Mouse (Mus musculus) MEL (cell line): ENCODE data around the gene Gm49358. TPM values are rescaled to one million over a fixed set of nuclear protein-coding genes. Genes with fewer than 3 reads are reported as not detected.

Experiments
- DNase-seq: peaks from one replicate; pipeline ENCODE4 v3.0.0; 2011; ENCODE audit warnings: low read depth, low spot score
- H3K27ac ChIP-seq: 2 replicates; pipeline ENCODE4 v1.5.1; 2012; ENCODE audit warnings: low read depth, mild to moderate bottlenecking, control low read depth, low read length, moderate library complexity; ENCODE audit not compliant: control insufficient read depth
- H3K27me3 ChIP-seq, 2 experiments: fragments of 150-350 bp in 1 of 2; sonication (generic) in 1 of 2; 2 replicates each; pipeline ENCODE4 v1.6.1; 2012; ENCODE audit warnings: low read length in 2 of 2, mild to moderate bottlenecking in 2 of 2, improper control_type of control experiment in 1 of 2, moderate library complexity in 1 of 2; ENCODE audit not compliant: insufficient read depth in 2 of 2, control insufficient read depth in 1 of 2
- H3K36me3 ChIP-seq, 2 experiments: 2 replicates each; pipeline ENCODE4 v1.6.1; 2012 to 2014; ENCODE audit warnings: low read length in 2 of 2, improper control_type of control experiment in 1 of 2, inconsistent platforms in 1 of 2, mild to moderate bottlenecking in 1 of 2; ENCODE audit not compliant: insufficient read depth in 2 of 2, control insufficient read depth in 1 of 2
- H3K4me1 ChIP-seq, 2 experiments: fragments of 150-350 bp in 1 of 2; sonication (generic) in 1 of 2; 2 replicates each; pipeline ENCODE4 v1.6.1; 2012; ENCODE audit warnings: low read length in 2 of 2, improper control_type of control experiment in 1 of 2, mild to moderate bottlenecking in 1 of 2; ENCODE audit not compliant: insufficient read depth in 2 of 2, control insufficient read depth in 1 of 2
- H3K4me3 ChIP-seq, 2 experiments: fragments of 150-350 bp in 1 of 2; sonication (generic) in 1 of 2; 2 replicates each; pipeline ENCODE4 v1.5.1; 2012; ENCODE audit warnings: low read depth in 2 of 2, low read length in 2 of 2, mild to moderate bottlenecking in 2 of 2, moderate library complexity in 2 of 2, control low read depth in 1 of 2, improper control_type of control experiment in 1 of 2; ENCODE audit not compliant: control insufficient read depth in 1 of 2, insufficient read depth in 1 of 2
- H3K79me2 ChIP-seq: 2 replicates; pipeline ENCODE4 v1.6.1; 2012; ENCODE audit warnings: mild to moderate bottlenecking, low read length, moderate library complexity; ENCODE audit not compliant: control insufficient read depth, poor library complexity, insufficient read depth
- H3K9ac ChIP-seq: 2 replicates; pipeline ENCODE4 v1.6.1; 2012; ENCODE audit warnings: low read depth, mild to moderate bottlenecking, control low read depth, low read length, moderate library complexity; ENCODE audit not compliant: control insufficient read depth, poor library complexity, severe bottlenecking
- H3K9me3 ChIP-seq: fragments of 150-350 bp; sonication (generic); replicated peaks from 2 replicates; pipeline ENCODE4 v1.6.1; 2012; ENCODE audit warnings: mild to moderate bottlenecking, low read length, improper control_type of control experiment, moderate library complexity; ENCODE audit not compliant: insufficient read depth
- BHLHE40 ChIP-seq: IDR thresholded peaks from 2 replicates; pipeline ENCODE4 v1.6.1; 2012; ENCODE audit warnings: low read depth, mild to moderate bottlenecking, inconsistent platforms, low read length, improper control_type of control experiment, borderline replicate concordance
- CHD1 ChIP-seq: IDR thresholded peaks from 2 replicates; pipeline ENCODE4 v1.6.1; 2012; ENCODE audit warnings: low read depth, mild to moderate bottlenecking, inconsistent platforms, low read length, improper control_type of control experiment
- CHD2 ChIP-seq: IDR thresholded peaks from 2 replicates; pipeline ENCODE4 v1.6.1; 2011; ENCODE audit warnings: low read length, improper control_type of control experiment
- CTCF ChIP-seq, 3 experiments: IDR thresholded peaks in 2 of 3; conservative IDR thresholded peaks in 1 of 3; 2 replicates each; pipeline ENCODE4 v1.5.1; 2011 to 2012; ENCODE audit warnings: low read length in 3 of 3, low read depth in 2 of 3, mild to moderate bottlenecking in 2 of 3, improper control_type of control experiment in 1 of 3, inconsistent platforms in 1 of 3, mixed read lengths in 1 of 3, moderate library complexity in 1 of 3; ENCODE audit not compliant: control insufficient read depth in 1 of 3, insufficient read depth in 1 of 3, poor library complexity in 1 of 3, severe bottlenecking in 1 of 3
- E2F4 ChIP-seq: IDR thresholded peaks from 2 replicates; pipeline ENCODE4 v1.6.1; 2011; ENCODE audit warnings: low read depth, low read length, improper control_type of control experiment, borderline replicate concordance
- GABPA ChIP-seq: IDR thresholded peaks from 2 replicates; pipeline ENCODE4 v1.6.1; 2012; ENCODE audit warnings: low read depth, mild to moderate bottlenecking, inconsistent platforms, low read length, improper control_type of control experiment, moderate library complexity
- GATA1 ChIP-seq: IDR thresholded peaks from 2 replicates; pipeline ENCODE4 v1.6.1; 2011; ENCODE audit warnings: low read depth, low read length, improper control_type of control experiment
- MAX ChIP-seq: IDR thresholded peaks from 2 replicates; pipeline ENCODE4 v1.6.1; 2011; ENCODE audit warnings: low read length, improper control_type of control experiment
- MAZ ChIP-seq: IDR thresholded peaks from 2 replicates; pipeline ENCODE4 v1.6.1; 2012; ENCODE audit warnings: low read depth, mild to moderate bottlenecking, inconsistent platforms, low read length, improper control_type of control experiment
- MEF2A ChIP-seq: IDR thresholded peaks from 2 replicates; pipeline ENCODE4 v1.6.1; 2014; ENCODE audit warnings: low read depth, mild to moderate bottlenecking, inconsistent platforms, low read length, improper control_type of control experiment; ENCODE audit not compliant: poor library complexity, insufficient replicate concordance, severe bottlenecking; ENCODE audit errors: extremely low read depth
- MXI1 ChIP-seq: IDR thresholded peaks from 2 replicates; pipeline ENCODE4 v1.6.1; 2011; ENCODE audit warnings: mild to moderate bottlenecking, low read depth, low read length, improper control_type of control experiment
- MYB ChIP-seq: IDR thresholded peaks from 2 replicates; pipeline ENCODE4 v1.6.1; 2011; ENCODE audit warnings: mild to moderate bottlenecking, low read depth, low read length, improper control_type of control experiment
- MYC ChIP-seq: IDR thresholded peaks from 2 replicates; pipeline ENCODE4 v1.6.1; 2011; ENCODE audit warnings: low read depth, mild to moderate bottlenecking, low read length, improper control_type of control experiment, moderate library complexity
- NELFE ChIP-seq: IDR thresholded peaks from 2 replicates; pipeline ENCODE4 v1.6.1; 2011; ENCODE audit warnings: low read depth, low read length, improper control_type of control experiment
- NRF1 ChIP-seq: IDR thresholded peaks from 2 replicates; pipeline ENCODE4 v1.6.1; 2014; ENCODE audit warnings: low read depth, mild to moderate bottlenecking, inconsistent platforms, low read length, improper control_type of control experiment, moderate library complexity; ENCODE audit not compliant: poor library complexity, insufficient read depth, severe bottlenecking
- POLR2A ChIP-seq, 2 experiments: IDR thresholded peaks; 2 replicates each; pipeline ENCODE4 v1.6.1; 2011 to 2012; ENCODE audit warnings: low read length in 2 of 2, mild to moderate bottlenecking in 2 of 2, control low read depth in 1 of 2, improper control_type of control experiment in 1 of 2, low read depth in 1 of 2, moderate library complexity in 1 of 2; ENCODE audit not compliant: control insufficient read depth in 1 of 2, insufficient read depth in 1 of 2, poor library complexity in 1 of 2
- POLR2AphosphoS5 ChIP-seq: IDR thresholded peaks from 2 replicates; pipeline ENCODE4 v1.6.1; 2012; ENCODE audit warnings: low read depth, borderline replicate concordance, mild to moderate bottlenecking, inconsistent platforms, low read length, moderate library complexity, mixed read lengths
- RAD21 ChIP-seq: IDR thresholded peaks from 2 replicates; pipeline ENCODE4 v1.6.1; 2011; ENCODE audit warnings: mild to moderate bottlenecking, low read depth, low read length, improper control_type of control experiment
- RCOR1 ChIP-seq: IDR thresholded peaks from 2 replicates; pipeline ENCODE4 v1.6.1; 2012; ENCODE audit warnings: low read depth, mild to moderate bottlenecking, inconsistent platforms, low read length, improper control_type of control experiment
- SIN3A ChIP-seq: IDR thresholded peaks from 2 replicates; pipeline ENCODE4 v1.6.1; 2012; ENCODE audit warnings: low read length, improper control_type of control experiment, inconsistent platforms
- SMC3 ChIP-seq: IDR thresholded peaks from 2 replicates; pipeline ENCODE4 v1.6.1; 2011; ENCODE audit warnings: low read depth, low read length, improper control_type of control experiment
- TCF12 ChIP-seq: IDR thresholded peaks from 2 replicates; pipeline ENCODE4 v1.6.1; 2014; ENCODE audit warnings: low read depth, mild to moderate bottlenecking, inconsistent platforms, low read length, improper control_type of control experiment, moderate library complexity
- UBTF ChIP-seq: IDR thresholded peaks from 2 replicates; pipeline ENCODE4 v1.6.1; 2012; ENCODE audit warnings: low read depth, mild to moderate bottlenecking, inconsistent platforms, low read length, improper control_type of control experiment, moderate library complexity, borderline replicate concordance; ENCODE audit not compliant: insufficient read depth
- ZC3H11A ChIP-seq: IDR thresholded peaks from 2 replicates; pipeline ENCODE4 v1.6.1; 2012; ENCODE audit warnings: low read depth, mild to moderate bottlenecking, inconsistent platforms, low read length, improper control_type of control experiment
- ZKSCAN1 ChIP-seq: IDR thresholded peaks from 2 replicates; pipeline ENCODE4 v1.6.1; 2012; ENCODE audit warnings: low read depth, mild to moderate bottlenecking, inconsistent platforms, low read length, improper control_type of control experiment, moderate library complexity
- polyA plus RNA-seq, 2 experiments: library from polyadenylated mRNA; stranded (reverse) in 1 of 2; unstranded in 1 of 2; fragments of >175 nt in 1 of 2; fragments of >200 nt in 1 of 2; gene quantifications; 2 replicates each; pipeline versions ENCODE4 v1.2.1 to v1.2.4; 2012; ENCODE audit warnings: low replicate concordance in 2 of 2, low read depth in 1 of 2; ENCODE audit not compliant: insufficient read length in 2 of 2, insufficient read depth in 1 of 2, missing spikeins in 1 of 2
- total RNA-seq: library from RNA; depleted of rRNA; stranded (reverse); fragments of 300-350 nt; gene quantifications from 2 replicates; pipeline ENCODE4 v1.2.3, GENCODE M21; 2012

The Gm49358 gene
- total and polyA plus RNA-seq, 3 experiments = 1.3 TPM; not detected in 2

DNA sequence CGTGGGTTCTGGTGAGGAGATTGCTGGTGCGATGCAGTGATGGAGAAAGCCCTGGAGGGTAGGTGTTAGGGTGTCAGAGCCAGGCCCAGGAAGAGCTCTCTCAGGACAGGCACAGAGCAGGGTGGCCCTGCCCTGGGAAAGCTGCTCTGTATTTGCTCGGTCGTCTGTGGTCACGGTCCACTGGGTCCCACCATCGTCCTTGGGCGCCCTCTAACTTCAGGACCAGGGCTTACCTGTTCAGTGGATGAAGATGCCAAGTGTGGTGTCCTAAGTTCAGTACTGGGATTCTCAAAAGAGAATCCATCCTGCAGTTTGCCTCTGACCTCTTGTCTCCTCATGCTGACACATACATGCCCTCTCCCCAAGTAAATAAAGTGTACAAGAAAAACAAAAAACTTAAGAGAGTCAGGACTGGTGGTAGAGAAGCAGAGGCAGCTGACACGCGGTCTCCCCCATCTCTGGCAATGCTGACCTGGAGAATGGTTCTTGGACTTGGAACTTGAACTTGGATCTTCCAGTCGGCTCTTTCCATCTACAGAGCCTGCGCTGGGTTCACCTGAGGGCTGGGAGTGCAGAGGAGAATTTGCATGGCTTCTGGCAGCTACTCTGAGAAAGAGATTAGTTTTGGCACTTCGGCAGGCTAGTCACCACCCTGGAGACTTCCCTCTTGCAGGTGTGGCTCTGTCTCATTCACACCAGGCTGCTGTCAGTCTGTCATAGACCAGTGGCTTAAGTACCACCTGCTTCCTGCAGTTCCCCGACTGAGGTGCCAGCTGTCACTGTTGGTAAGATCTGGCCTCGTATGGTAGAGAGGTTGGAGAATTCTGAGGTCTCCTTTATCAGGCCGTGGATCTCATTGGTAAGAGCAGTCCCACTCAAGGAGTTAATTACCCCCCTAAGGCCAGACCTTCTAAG is 64.7 kb downstream of the Gm49358 start:
- no peak overlapping the region for H3K9ac ChIP-seq
- H3K36me3 ChIP-seq = peaks cover 4 to 9% of the 10 kb centered on the region in 2 experiments; a peak in 2 of 4 replicates
- DNase-seq = no peak
- H3K27me3 ChIP-seq = no peaks in the 10 kb centered on the region
- no peaks in the 10 kb centered on the region for H3K9me3 ChIP-seq
- no peak overlapping the region for H3K4me3 ChIP-seq
- no peak overlapping the region for H3K27ac ChIP-seq
- no peaks in the 10 kb centered on the region for H3K79me2 ChIP-seq
- no peaks in the 10 kb centered on the region for H3K4me1 ChIP-seq
- no peak for TF ChIP-seq GABPA
- no peak for TF ChIP-seq ZKSCAN1
- TF ChIP-seq MXI1 = no peak
- TF ChIP-seq MAZ = no peak
- TF ChIP-seq E2F4 = no peak
- no peak for TF ChIP-seq GATA1
- TF ChIP-seq BHLHE40 = no peak
- no peak for TF ChIP-seq NRF1
- no peak for TF ChIP-seq POLR2AphosphoS5
- no peak for TF ChIP-seq SIN3A
- no peak for TF ChIP-seq POLR2A (IDR thresholded peaks at IDR 0.05; ENCODE audit: control insufficient read depth in 1 of 2, insufficient read depth in 1 of 2, low read depth in 1 of 2, low read length in 2 of 2, poor library complexity in 1 of 2)
- TF ChIP-seq CHD2 = no peak
- no peak for TF ChIP-seq RAD21
- TF ChIP-seq RCOR1 = no peak
- no peak for TF ChIP-seq TCF12
- TF ChIP-seq MYB = no peak
- TF ChIP-seq NELFE = no peak
- no peak for TF ChIP-seq ZC3H11A
- TF ChIP-seq UBTF = no peak
- no peak for TF ChIP-seq MEF2A

DNA sequence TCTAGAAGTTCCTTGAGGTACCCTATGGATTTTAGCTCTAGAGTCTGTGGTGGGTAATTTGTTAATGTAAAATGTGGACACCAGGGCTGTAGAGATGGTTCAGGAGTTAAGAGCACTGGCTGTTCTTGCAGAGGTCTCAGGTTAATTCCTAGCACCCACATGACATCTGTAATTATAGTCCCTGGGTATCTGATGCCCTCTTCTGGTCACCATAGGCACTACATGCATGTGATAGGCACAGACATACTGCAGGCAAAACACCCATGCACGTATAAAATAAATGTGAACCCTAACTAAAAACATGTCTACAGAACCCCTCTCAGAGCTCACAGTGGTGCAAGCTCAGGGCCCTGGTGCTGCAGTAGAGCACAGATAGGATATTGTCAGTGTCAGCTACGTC is 65.7 kb downstream of the Gm49358 start:
- Histone ChIP-seq H3K4me3 (no peak overlapping the region), H3K9me3 (no peaks in the 10 kb centered on the region), H3K4me1 (no peaks in the 10 kb centered on the region), H3K27me3 (no peaks in the 10 kb centered on the region), H3K27ac (no peak overlapping the region), H3K79me2 (no peaks in the 10 kb centered on the region), H3K36me3 (peaks cover 4 to 5% of the 10 kb centered on the region in 2 experiments; a peak in 2 of 4 replicates), H3K9ac (no peak overlapping the region)
- 0 out of 2 replicates have a peak, but pooled peaks have one; percentile 18 for TF ChIP-seq ZC3H11A
- no peak for TF ChIP-seq CHD1
- no peak for TF ChIP-seq BHLHE40
- TF ChIP-seq RAD21 = peak; percentile 48
- no peak for TF ChIP-seq RCOR1
- TF ChIP-seq SMC3 = peak; percentile 40; the same call in 1 of the 2 replicates
- no peak for TF ChIP-seq CHD2
- 0 out of 2 replicates have a peak, but pooled peaks have one; percentile 26 for TF ChIP-seq MYC
- TF ChIP-seq CTCF (IDR thresholded peaks at IDR 0.05 in 2 of 3, conservative IDR thresholded peaks at IDR 0.05 in 1 of 3; ENCODE audit: control insufficient read depth in 1 of 3, insufficient read depth in 1 of 3, low read depth in 2 of 3, low read length in 3 of 3, poor library complexity in 1 of 3, severe bottlenecking in 1 of 3) = peak; percentile 34 to 76 (median 51); a peak in 5 of 6 replicates
- no peak for TF ChIP-seq MAX
- peak; percentile 50 for DNase-seq
